Mouse (Mus musculus) common myeloid progenitor, adult 5-6 weeks (primary cell): ENCODE measurements around the gene Grik5. TPM values are rescaled to one million over a fixed set of nuclear protein-coding genes. Genes with fewer than 3 reads are reported as not detected.
A peak's percentile ranks its signal among the peaks of the same experiment; 100 is the strongest.

ENCODE experiments used
- ATAC-seq: replicated peaks from 2 replicates; pipeline ENCODE4 v1.8.0; 2016; ENCODE audit warnings: low read depth, mild to moderate bottlenecking, moderate TSS enrichment, inconsistent platforms; ENCODE audit not compliant: poor library complexity, severe bottlenecking
- total RNA-seq: library from RNA; stranded (forward); fragments of 200-1000, 187-1606 nt; gene quantifications from 2 replicates; pipeline ENCODE4 v1.2.3, GENCODE M21; 2017

The Grik5 gene
- total RNA-seq, 1 experiment from 2014 or later: 11.5 TPM

DNA sequence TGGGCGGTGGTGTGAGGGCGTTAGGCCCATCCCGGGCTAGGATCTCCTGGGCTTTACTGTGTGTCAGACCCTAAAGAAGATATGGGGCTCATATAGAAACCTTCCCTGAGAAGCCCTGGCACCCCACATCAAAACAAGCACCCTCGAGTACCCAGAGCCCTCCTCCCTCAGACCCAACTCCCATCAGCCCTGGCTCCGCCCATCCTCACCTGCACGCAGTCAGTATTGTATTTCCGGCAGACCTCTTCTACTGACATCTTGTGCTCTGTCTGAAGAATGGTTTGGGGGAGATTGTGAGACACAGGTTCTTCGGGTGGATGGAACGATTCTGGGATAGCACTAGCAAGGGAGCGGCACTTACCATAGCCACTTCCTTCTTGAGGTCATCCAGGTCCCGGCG lies 71.4 kb downstream of the Grik5 start:
- ATAC-seq: no peak

DNA sequence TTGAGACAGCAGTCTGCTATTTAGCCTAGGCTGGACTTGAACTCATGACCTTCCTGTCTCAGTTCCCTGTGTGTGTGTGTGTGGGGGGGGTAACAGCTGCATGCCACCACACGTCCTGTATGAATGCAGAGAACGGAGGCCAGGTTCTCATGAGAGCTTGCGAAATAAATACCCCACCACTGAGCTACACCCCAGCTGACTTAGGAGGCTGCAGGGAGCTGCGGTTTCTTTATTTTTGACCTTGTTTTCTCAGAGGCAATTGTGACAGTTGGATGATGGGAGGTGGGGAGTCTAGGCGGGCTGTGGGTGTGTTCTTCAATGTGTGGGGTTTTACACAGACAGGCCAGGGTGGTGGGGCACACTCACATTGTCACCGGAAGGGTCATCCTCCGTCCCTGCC lies 71.9 kb downstream of the Grik5 start:
- ATAC-seq: peak; percentile 73

DNA sequence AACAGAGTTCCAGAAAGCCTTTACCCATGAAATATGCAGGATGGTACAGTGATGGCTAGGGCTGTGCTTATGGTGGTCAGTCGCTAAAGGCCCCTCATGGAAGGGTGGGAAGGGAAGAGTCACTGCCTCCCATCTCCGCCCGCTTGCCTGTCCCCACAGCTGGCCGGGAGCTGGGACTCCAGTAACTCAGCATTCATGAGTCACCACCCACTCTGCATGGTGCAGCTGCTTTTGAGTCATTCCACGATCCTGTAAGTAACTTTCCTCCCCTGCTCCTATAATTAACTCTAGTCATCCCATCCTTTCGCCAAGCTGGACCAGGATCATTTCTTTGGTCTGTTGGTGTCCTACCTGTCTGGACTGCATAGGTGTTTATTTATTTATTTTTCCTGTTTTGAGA lies 79.1 kb downstream of the Grik5 start:
- no peak for ATAC-seq

DNA sequence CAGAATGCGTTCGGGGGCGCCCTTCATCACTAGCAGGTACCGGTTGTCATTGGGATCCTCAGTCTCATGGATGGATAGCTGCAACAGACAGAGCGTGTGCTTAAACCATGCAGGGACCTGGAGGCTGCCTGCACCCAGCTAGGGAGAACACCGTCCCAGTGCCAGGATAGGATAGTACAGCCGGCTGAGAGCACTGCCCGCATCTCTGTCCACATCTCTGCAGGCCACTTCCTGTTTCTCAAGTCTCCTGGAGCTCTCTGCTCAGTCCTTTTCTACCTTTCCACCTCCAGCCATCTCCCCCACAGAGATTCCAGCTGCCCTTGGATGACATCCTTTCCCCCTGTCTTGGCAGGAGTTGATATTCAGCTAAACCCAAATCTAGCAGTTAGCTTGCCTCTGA lies 81.7 kb downstream of the Grik5 start:
- 0 out of 2 replicates have a peak, but pooled peaks have one; percentile 15 for ATAC-seq

DNA sequence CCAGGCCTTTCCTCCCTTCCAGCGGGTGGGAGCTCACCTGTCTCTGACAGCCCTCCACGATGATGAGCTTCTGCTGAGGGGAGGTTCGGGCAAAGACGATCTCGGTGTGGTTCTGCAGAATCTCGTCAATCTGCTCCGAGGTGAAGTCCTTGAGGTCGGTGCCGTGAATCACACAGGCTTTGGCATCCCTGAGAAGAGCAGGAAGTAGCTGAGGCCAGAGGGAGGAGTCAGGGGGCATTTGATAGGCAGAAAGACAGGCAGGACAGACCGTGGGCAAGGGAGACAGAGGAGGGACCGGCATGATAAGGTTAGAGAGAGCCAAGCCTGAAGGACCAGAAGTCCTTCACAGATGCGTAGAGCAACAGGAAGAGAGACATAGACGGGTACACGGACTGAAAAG lies 84.2 kb downstream of the Grik5 start:
- ATAC-seq: no peak

DNA sequence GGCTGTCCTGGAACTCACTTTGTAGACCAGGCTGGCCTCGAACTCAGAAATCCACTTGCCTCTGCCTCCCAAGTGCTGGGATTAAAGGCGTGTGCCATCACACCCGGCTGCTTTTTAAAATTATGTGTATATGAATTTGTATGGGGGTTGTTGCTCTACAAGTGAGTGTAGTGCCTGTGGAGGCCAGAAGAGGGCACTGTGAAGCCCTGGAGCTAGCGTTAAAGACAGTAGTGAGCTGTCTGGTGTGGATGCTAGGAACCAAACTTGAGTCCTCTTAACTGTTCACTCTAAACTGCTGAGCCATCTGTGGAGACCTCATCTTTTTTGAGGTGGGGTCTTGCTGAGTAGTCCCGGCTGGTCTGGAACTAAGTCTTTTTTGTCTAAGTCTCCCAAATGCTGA lies 86.3 kb downstream of the Grik5 start:
- no peak for ATAC-seq

DNA sequence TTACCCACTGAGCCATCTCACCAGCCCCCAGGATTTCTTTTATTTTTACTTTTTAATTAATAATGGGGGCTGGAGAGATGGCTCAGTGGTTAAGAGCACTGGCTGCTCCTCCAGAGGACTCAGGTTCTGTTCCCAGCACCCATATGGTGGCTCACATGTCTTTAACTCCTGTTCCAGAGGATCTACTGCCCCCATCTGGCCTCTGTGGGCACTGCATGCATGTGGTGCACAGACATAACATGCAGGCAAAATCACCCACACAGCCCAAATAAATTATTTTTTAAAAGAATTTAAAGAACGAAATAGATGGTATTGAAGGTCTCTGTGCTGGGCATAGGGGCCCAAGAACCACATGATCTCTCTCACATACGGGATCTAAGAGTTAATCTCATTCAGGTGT lies 87.8 kb downstream of the Grik5 start:
- ATAC-seq: no peak

DNA sequence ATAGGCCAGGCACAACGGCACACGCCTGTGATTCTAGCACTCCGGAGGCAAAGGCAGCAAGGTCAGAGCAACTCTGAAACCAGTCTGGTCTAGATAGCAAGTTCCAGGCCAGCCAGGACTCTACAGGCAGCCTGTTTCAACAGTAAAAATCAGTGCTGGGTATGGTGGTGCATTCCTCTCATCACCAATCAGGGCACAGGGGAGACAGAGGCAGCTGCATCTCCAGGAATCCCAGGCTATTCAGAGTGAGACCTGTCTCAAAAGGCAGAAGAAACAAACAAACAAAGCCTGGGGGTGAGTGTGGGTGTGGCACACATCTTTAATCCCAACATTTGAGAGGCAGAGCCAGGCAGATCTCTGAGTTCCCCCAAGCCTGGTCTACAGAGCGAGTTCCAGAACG lies 88.8 kb downstream of the Grik5 start:
- no peak for ATAC-seq

DNA sequence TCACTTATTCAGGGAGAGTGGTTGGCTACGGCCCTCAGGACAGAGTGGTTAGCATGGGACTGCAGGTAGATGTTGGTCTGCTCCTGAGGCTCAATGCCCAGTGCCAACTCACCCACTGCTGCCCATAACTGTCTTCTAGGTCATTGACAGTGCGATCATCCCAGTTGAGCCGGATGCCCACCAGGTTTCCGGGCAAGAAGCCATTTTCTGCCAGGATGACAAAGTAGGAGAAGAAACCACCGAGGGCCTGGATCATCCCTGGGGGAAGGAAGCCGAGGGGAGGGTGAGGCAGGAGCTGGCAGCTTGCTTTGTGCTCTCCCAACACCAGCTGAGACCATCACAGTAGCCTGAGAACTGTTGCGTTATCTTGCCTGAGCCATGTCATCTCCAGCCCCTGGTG lies 91.7 kb downstream of the Grik5 start:
- no peak for ATAC-seq

DNA sequence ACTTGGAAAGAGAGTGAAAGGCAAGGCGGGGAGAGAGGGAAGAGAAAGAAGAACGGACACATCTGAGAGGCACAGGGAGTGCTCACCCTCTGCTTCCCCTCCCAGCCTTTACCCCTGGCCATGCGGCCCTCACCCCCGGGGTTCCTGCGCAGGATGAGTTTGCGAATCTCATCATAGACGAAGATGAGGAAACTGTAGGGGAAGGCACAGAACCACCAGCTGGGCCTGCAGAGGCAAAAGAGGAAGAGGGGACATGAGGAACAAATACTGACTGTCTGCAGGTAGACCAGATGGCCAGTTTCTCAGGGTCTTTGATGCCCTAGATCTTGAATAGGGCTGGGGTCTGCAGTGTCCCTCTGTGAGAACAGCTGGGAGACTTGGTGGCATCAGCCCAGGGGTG lies 93.4 kb downstream of the Grik5 start:
- ATAC-seq: peak; percentile 84

DNA sequence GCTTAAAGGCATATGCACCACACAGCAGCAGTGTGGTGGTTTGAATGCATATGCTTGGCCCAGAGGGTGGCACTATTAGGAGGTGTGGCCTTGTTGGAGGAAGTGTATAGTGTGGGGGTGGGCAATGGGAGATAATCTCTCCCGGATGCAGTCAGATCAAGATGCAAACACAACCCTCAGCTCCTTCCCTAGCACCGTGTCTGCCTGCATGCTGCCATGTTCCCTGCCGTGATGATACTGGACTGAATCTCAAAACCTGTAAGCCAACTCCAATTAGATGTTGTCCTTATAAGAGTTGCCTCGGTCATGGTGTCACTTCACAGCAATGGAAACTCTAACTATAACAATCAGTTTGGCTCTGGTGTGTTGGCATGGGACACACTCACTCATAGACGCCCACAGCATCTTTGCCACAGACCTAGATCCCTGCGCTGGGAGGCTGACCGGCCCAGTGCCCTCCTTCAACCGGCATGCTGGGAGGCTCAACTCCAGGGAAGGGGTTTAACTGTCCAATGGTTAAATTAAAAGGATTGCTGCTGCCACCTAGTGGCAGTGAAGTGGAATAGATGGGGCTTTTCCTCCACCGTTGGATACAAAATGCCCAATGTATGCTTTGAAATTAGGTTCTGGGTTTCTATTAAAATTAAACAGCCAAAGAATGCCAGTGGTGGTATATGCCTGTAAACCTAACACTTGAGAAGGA lies 97.1 kb downstream of the Grik5 start:
- peak; percentile 23; the same call in 1 of the 2 replicates for ATAC-seq

DNA sequence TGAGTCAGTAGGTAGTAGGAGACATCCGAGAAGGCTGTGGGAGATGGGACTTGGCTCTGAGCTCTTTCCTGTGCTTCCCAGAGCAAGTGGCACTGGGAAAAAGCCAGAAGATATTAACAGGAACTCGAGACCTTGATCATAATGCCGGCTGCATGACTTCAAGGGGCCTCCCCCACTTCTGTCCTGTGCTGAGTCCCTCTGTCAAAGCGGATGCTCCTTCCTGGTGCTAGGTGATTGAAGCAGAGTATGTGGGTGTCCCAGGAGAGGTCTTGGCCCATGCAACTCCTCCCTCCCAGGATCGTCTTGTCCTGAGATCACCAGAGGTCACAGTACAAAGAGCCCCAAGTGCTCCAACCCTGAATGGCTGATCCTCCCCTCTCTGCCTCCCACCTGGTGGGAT lies 98.2 kb downstream of the Grik5 start:
- ATAC-seq: no peak

DNA sequence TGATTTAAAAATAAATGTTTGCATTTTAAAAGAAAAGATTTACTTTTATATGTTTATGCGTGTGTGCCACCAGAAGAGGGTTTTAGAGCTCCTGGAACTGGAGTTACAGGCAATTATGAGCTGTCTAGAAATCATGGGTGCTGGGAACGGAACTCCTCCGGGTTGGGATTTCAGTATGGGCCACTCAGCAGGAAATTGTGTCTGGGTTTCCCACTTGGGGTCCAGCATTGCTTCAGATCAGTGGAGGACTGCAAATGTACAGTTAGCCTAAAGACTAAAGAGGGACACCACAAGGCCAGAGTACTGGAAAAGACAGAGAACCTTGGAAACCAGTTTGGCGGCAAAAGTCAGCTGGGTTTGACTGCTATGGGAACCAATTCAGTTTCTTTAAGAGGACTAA lies 98.9 kb downstream of the Grik5 start:
- ATAC-seq: no peak

DNA sequence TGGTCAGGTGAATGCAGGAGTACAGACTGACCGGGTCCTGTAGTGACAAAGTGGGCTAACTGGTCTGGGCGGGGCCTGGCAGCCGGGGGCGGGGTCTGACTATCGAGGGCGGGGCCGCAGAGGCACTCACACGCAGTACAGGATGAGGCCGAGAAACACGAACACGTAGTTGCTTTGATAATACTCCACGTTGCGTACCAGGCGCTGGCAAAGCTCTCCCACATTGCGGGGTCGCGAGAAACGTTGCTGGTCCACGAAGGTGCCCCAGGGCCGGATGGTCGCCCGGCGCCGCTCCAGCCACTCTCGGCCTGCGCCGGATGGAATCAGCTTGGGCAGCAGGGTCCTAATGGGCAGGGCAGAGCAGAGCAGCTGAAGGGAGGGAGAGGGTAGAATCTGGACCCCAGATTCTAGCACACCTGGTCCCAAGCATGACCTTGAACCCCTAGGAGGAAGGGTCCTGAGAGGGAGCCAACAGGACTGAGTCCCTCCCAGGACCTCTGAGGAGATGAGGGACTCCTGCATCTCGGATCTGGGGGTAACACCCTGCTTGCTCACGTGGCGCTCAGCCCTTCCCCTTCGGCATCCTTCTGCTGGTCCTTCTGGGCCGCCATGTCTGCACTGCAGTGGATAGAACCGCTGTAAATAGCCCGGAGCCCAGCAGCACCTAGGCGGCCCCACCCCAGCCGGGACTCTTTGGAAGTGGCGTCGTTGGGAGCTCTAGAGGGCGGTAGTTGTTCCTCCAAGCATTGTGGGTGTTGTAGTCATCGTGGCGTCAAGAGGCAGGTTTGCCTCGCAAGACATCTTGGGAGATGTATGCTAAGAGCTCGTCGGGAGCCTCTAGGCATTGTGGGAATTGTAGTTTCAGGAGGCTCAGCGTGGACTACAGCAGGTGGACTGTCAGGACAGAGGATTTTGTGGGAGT lies 99.9 kb downstream of the Grik5 start, which contains the start of gene Rabac1:
Rabac1 (minus strand) TSS at position 783 of the 922 bp plus-strand sequence.
- ATAC-seq: peak; percentile 91

DNA sequence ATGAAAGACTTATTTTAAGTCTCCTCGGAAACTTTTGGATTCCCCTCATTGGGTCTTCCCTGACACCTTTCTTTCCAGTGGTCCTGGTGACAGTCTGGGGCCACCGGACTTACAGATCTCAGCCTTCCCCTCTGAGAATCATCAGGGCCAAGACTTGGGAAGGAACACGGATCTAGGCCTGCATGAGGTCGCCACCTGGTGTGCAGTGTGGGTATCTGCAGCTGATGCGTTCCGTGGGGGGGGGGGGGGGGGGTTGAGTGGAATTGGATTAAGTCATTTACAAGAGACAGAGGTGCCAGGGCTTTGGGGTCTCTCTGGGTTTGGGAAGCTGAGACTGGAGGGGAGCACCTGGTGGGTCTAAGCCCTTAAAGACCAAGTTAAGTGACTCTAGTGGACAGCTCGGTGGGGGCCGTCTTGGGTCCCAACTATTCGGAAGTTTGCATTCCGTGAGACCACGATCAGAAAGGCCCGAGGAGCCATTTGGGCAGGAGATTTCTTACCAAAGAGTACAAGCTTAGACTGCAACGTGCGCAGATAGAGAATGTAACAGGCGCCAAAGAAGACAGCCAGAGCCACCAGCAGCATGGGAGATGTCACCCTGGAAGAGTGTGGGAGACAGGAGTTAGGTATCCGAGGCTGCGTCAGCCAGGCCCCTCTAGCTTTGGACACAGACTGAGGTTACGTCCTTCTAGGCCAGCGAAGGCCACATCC lies 100.7 kb downstream of the Grik5 start:
- ATAC-seq: no peak

DNA sequence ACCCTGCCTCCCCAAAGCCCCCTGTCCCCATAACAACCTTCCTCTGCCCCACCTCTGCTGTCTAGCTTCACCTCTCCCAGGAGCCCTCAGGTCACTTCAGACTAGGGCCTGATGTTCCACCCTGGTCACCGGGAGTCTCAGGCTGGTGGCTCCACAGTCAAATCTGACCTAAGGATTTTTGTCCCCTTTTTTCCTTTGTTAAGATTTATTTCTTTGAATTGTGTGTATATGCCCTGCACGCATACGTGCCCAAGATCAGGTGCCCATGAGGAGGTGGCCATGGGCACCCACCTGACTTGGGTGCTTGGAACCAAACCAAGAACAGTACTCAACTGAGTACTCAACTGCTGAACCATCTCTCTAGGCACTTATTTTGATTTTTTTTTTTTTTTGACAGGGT lies 101.8 kb downstream of the Grik5 start:
- ATAC-seq: no peak

DNA sequence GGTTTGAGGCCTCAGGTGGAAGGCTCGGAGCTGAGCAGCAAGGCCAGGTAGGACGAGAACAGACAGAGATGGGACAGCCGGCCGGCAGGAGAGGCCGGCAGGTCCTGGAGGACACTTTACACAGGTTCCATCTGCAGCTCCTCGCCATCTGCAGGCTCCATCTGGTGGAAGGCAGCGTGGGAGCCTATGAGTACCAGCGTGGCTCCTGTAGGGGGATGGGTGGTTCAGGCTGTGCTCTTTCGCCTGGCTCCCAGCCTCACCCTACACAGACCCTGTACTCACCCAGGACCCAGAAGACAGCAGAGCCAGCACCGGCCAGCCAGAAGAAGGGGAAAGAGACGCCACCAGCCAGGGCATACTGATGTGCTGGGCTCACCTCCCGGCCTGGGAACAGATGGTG lies 102.3 kb downstream of the Grik5 start:
- ATAC-seq: no peak

DNA sequence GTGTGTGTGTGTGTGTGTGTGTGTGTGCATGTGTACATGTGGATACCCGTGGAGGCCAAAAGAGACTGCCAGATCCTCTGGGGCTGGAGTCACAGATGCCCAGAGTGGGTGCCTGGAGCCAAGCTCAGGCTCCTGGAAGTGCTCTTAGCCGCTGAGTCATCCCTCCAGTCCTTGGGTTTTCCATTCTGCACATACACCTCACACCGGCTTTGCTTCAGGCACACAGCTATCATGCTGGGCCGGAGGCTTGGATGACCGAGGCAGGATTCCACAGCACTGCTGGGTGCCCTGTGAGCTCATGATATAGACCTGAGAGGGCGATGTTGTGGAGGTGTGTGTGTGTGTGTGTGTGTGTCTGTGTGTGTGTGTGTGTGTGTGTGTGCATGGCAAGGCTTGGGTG lies 103.7 kb downstream of the Grik5 start:
- ATAC-seq: no peak

DNA sequence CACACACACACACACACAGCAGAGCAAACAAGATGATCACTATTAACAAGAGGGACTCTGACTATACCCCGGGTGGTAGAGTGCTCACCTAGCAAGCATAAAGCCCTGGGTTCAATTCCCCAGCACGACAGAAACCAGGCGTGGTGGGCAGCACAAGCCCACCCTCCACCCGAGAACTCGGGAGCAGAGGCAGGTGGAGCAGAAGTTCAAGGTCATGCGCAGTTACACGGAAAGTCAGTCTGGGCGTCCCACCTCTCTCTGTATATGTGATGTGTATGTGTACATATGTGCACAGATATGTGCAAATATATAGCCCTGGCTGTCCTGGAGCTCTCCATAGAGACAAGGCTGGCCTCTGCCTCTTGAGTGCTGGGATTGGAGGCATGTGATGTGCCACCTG lies 104.2 kb downstream of the Grik5 start:
- ATAC-seq: no peak

DNA sequence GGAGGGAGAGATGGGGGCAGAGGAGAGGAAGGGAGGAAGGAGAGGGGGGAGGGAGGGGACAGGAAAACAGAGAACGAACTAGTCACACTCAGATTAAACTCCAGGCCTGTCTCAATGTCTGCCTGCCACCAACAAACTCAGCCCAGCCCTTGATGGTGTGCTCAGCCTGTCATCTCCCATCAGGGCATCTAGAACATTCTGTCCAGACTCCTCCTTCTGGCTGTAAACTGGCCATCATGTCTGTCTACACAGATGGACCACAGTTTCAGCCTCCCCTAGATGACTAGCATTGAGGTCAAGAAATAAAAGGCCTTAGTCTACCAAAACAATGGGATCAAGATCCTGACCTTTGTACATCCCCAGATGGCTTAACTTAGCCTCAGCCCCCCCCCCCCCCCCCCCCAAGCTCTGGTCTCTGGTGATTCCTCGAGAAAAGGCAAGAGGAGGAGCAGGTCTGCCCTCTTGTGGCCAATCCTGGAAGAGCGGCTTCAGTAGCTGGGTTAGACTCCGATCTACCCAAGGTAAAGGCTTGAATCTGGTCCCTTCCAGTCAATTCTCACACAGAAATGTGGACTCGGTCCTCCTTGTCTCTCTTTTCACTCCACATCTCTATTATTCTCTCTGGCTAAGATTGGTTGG lies 107.1 kb downstream of the Grik5 start:
- peak; percentile 69 for ATAC-seq
